Mouse (Mus musculus): ENCODE data around the gene Parva. TPM values are rescaled to one million over a fixed set of nuclear protein-coding genes. Genes with fewer than 3 reads are reported as not detected.
A peak's percentile ranks its signal among the peaks of the same experiment; 100 is the strongest.

The Parva gene
- polyA plus RNA-seq, 1 experiment from 2014 or later: 105 TPM

GRCm38 (mm10) chr7:112407597-112407996, 19.7 kb upstream of the Parva start:
- Histone ChIP-seq H3K4me1 (ENCODE audit: insufficient read depth) (no peaks in the 10 kb centered on the region), H3K27ac (ENCODE audit: low read depth) (no peak overlapping the region), H3K4me3 (ENCODE audit: low read depth, low read length) (no peak overlapping the region), H3K36me3 (ENCODE audit: insufficient read depth) (no peaks in the 10 kb centered on the region), H3K9me3 (ENCODE audit: low read depth, low read length) (no peaks in the 10 kb centered on the region), H3K4me2 (no peak overlapping the region), H3K27me3 (ENCODE audit: insufficient read depth, low read length) (no peaks in the 10 kb centered on the region), H3K9ac (no peak overlapping the region)
- TF ChIP-seq CTCF (IDR thresholded peaks at IDR 0.05; ENCODE audit: low read depth): no peak
- DNase-seq (peak; percentile 33), ATAC-seq (ENCODE audit: insufficient read depth) (no peak)
- WGBS: 43% methylated on average over 7 of the region's 7 CpGs

GRCm38 (mm10) chr7:112409991-112410390, 17.3 kb upstream of the Parva start:
- H3K4me3 ChIP-seq (ENCODE audit: low read depth, low read length): no peak overlapping the region
- no peak overlapping the region for H3K27ac ChIP-seq (ENCODE audit: low read depth)
- no peaks in the 10 kb centered on the region for H3K9me3 ChIP-seq (ENCODE audit: low read depth, low read length)
- DNase-seq: no peak
- H3K4me2 ChIP-seq: no peak overlapping the region
- H3K27me3 ChIP-seq (ENCODE audit: insufficient read depth, low read length): no peaks in the 10 kb centered on the region
- H3K9ac ChIP-seq: no peak overlapping the region
- TF ChIP-seq CTCF (IDR thresholded peaks at IDR 0.05; ENCODE audit: low read depth): no peak
- ATAC-seq (ENCODE audit: insufficient read depth): no peak
- H3K36me3 ChIP-seq (ENCODE audit: insufficient read depth): no peaks in the 10 kb centered on the region
- 81% methylated on average over 3 of the region's 3 CpGs for WGBS
- no peaks in the 10 kb centered on the region for H3K4me1 ChIP-seq (ENCODE audit: insufficient read depth)

GRCm38 (mm10) chr7:112413286-112413685, 14.0 kb upstream of the Parva start:
- no peak overlapping the region for H3K27ac ChIP-seq (ENCODE audit: low read depth)
- WGBS: 77% methylated on average over 6 of the region's 6 CpGs
- H3K4me3 ChIP-seq (ENCODE audit: low read depth, low read length): no peak overlapping the region
- ATAC-seq (ENCODE audit: insufficient read depth) (no peak), DNase-seq (no peak)
- no peaks in the 10 kb centered on the region for H3K9me3 ChIP-seq (ENCODE audit: low read depth, low read length)
- peaks cover 13% of the 10 kb centered on the region for H3K4me1 ChIP-seq (ENCODE audit: insufficient read depth)
- no peak overlapping the region for H3K9ac ChIP-seq
- no peaks in the 10 kb centered on the region for H3K27me3 ChIP-seq (ENCODE audit: insufficient read depth, low read length)
- no peaks in the 10 kb centered on the region for H3K36me3 ChIP-seq (ENCODE audit: insufficient read depth)
- TF ChIP-seq CTCF (IDR thresholded peaks at IDR 0.05; ENCODE audit: low read depth): no peak
- H3K4me2 ChIP-seq: no peak overlapping the region

GRCm38 (mm10) chr7:112416058-112416526, 11.2 kb upstream of the Parva start:
- peaks cover 13% of the 10 kb centered on the region for H3K4me1 ChIP-seq (ENCODE audit: insufficient read depth)
- H3K27ac ChIP-seq (ENCODE audit: low read depth): peak overlapping the region; percentile 33; the same call in 1 of the 2 replicates
- DNase-seq (no peak), ATAC-seq (ENCODE audit: insufficient read depth) (no peak)
- H3K4me3 ChIP-seq (ENCODE audit: low read depth, low read length): no peak overlapping the region
- no peaks in the 10 kb centered on the region for H3K36me3 ChIP-seq (ENCODE audit: insufficient read depth)
- no peak for TF ChIP-seq CTCF (IDR thresholded peaks at IDR 0.05; ENCODE audit: low read depth)
- 16% methylated on average over 14 of the region's 14 CpGs for WGBS
- no peaks in the 10 kb centered on the region for H3K9me3 ChIP-seq (ENCODE audit: low read depth, low read length)
- peak overlapping the region; percentile 31; the same call in 1 of the 2 replicates for H3K4me2 ChIP-seq
- no peaks in the 10 kb centered on the region for H3K27me3 ChIP-seq (ENCODE audit: insufficient read depth, low read length)
- no peak overlapping the region for H3K9ac ChIP-seq

GRCm38 (mm10) chr7:112416730-112417513, 10.4 kb upstream of the Parva start:
- no peak overlapping the region for H3K9ac ChIP-seq
- WGBS: 20% methylated on average over 6 of the region's 7 CpGs
- DNase-seq: peak; percentile 11
- H3K36me3 ChIP-seq (ENCODE audit: insufficient read depth): no peaks in the 10 kb centered on the region
- no peaks in the 10 kb centered on the region for H3K27me3 ChIP-seq (ENCODE audit: insufficient read depth, low read length)
- H3K9me3 ChIP-seq (ENCODE audit: low read depth, low read length): no peaks in the 10 kb centered on the region
- no peak overlapping the region for H3K4me3 ChIP-seq (ENCODE audit: low read depth, low read length)
- TF ChIP-seq CTCF (IDR thresholded peaks at IDR 0.05; ENCODE audit: low read depth): no peak
- ATAC-seq (ENCODE audit: insufficient read depth): 0 out of 2 replicates have a peak, but pooled peaks have one; percentile 28
- H3K4me1 ChIP-seq (ENCODE audit: insufficient read depth): peaks cover 13% of the 10 kb centered on the region
- peak overlapping the region; percentile 54; the same call in 1 of the 2 replicates for H3K27ac ChIP-seq (ENCODE audit: low read depth)
- H3K4me2 ChIP-seq: peak overlapping the region; percentile 31; the same call in 1 of the 2 replicates

- no peak overlapping the region; the same call in 1 of the 2 replicates for H3K27ac ChIP-seq (ENCODE audit: low read depth)
- ATAC-seq (ENCODE audit: insufficient read depth): no peak; the same call in 1 of the 2 replicates
- 60% methylated on average over 4 of the region's 4 CpGs for WGBS
These were observed 9.7 kb upstream of the Parva start for GRCm38 (mm10) chr7:112417598-112417997.

GRCm38 (mm10) chr7:112423438-112423837, 3.9 kb upstream of the Parva start:
- no peak for TF ChIP-seq CTCF (IDR thresholded peaks at IDR 0.05; ENCODE audit: low read depth)
- H3K9ac ChIP-seq: no peak overlapping the region
- peaks cover 8% of the 10 kb centered on the region for H3K4me1 ChIP-seq (ENCODE audit: insufficient read depth)
- ATAC-seq (ENCODE audit: insufficient read depth): no peak
- H3K36me3 ChIP-seq (ENCODE audit: insufficient read depth): no peaks in the 10 kb centered on the region
- H3K4me3 ChIP-seq (ENCODE audit: low read depth, low read length): no peak overlapping the region
- H3K27me3 ChIP-seq (ENCODE audit: insufficient read depth, low read length): no peaks in the 10 kb centered on the region
- peak; percentile 39 for DNase-seq
- no peaks in the 10 kb centered on the region for H3K9me3 ChIP-seq (ENCODE audit: low read depth, low read length)
- no peak overlapping the region for H3K4me2 ChIP-seq
- 57% methylated on average over 4 of the region's 4 CpGs for WGBS
- no peak overlapping the region for H3K27ac ChIP-seq (ENCODE audit: low read depth)

More at GRCm38 (mm10) chr7:112417598-112417997, 9.7 kb upstream of the Parva start:
- H3K9me3 ChIP-seq (ENCODE audit: low read depth, low read length): no peaks in the 10 kb centered on the region
- H3K4me2 ChIP-seq: no peak overlapping the region
- H3K27me3 ChIP-seq (ENCODE audit: insufficient read depth, low read length): no peaks in the 10 kb centered on the region
- H3K4me1 ChIP-seq (ENCODE audit: insufficient read depth): peaks cover 13% of the 10 kb centered on the region
- no peak for TF ChIP-seq CTCF (IDR thresholded peaks at IDR 0.05; ENCODE audit: low read depth)
- H3K36me3 ChIP-seq (ENCODE audit: insufficient read depth): no peaks in the 10 kb centered on the region
- no peak overlapping the region for H3K9ac ChIP-seq
- DNase-seq: no peak
- H3K4me3 ChIP-seq (ENCODE audit: low read depth, low read length): no peak overlapping the region
